Mouse (Mus musculus): ENCODE measurements around the gene Cdh24.

- no peak for TF ChIP-seq CTCF (IDR thresholded peaks at IDR 0.05; ENCODE audit: borderline replicate concordance, control insufficient read depth, extremely low read depth, insufficient read depth, low read length, poor library complexity)
- TF ChIP-seq POLR2A (IDR thresholded peaks at IDR 0.05; ENCODE audit: control insufficient read depth, extremely low read depth, insufficient read depth, low read length, poor library complexity) = no peak
These were observed 58.6 kb downstream of the Cdh24 start for GRCm38 (mm10) chr14:54582536-54582935.
